Mouse (Mus musculus) cerebellum, adult 11 months (tissue): Measurements from ENCODE around the gene Armh3.

ENCODE experiments used
- DNase-seq: peaks from one replicate; pipeline ENCODE4 v3.0.0; 2022

Armh3 gene

DNA sequence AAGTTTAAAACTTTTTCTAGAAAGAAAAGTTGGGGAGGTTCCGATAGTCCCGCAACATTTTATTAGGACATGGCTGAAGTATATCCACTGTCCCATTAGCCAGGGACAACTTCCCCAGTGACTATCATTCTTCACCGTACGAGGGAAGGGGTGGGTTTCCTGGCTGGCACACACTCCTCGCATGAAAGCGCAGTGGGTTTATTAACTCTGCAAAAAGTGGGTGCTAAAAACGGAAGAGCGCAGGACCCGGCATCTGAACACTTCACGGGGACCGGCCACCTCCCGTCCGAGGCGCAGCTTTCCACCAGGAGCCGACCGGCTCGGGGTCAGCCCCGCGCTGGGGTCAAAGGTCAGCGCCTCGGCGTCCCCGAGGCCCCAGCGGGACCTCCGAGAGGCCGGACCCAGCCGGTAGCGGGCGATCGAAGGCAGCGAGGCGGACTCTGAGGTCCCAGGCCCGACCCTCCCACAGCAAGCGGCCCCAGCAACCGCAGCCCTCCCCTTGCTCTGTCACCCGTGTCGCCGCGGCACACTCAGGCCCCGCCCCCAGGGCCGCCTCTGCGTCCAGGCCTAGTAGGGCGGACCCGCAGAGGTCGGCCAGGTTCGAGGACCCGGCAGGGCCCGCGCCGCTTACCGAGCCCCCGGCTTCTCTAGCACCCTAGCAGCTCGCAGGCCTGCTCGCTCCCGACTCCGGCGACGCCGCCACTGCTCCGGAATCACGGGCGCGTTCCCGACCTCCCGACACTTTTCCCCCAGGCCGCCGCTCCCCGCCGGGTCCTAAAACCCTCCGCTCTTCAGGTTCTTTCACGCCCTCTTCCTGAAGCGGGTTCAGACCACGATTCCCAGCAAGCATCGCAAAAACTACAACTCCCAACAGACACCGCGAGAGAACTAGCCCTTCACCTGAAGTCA lies at the start of gene Armh3:
Gene Armh3, minus strand, starts transcription at position 704 of the 909 bp plus-strand sequence.
- peak; percentile 89 for DNase-seq

DNA sequence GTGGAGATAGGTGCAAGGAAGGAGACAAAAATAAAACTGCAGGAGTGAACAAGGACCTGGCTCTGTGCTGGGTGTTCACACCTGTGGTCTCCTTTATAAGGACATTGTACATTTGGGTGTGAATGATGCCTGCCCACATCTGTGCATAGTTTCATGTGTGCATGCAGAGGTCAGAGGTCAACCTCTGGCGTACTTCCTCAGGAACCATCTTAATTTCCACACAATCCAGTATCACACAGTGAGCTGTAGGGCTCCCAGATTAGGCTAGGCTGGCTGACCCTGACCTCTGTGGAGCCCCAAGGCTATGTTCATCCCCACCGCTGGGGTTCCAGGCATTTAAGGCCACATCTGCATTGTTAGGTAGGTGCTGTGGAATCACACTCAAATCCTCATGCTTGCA lies 49.1 kb upstream of the Armh3 start:
- no peak for DNase-seq

DNA sequence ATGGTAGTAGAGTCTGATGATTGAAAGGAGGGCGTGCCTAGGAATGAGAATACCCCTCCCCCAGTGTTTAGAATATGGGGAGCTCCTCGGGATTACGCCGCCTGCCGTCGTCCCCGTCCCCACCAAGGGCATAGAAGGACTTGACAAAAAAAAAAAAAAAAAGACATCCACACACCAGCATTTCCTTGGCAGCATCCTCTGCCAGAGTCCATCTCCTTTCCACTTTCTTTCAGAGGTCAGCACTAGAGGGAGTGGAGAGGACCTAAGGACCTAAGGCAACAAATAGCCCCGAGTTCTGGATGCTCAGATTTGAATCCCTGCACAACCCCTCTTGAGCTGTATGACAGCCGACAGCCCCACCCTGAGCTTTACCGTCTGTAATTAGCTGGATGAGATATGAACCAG lies 48.3 kb upstream of the Armh3 start:
- DNase-seq, result no peak

DNA sequence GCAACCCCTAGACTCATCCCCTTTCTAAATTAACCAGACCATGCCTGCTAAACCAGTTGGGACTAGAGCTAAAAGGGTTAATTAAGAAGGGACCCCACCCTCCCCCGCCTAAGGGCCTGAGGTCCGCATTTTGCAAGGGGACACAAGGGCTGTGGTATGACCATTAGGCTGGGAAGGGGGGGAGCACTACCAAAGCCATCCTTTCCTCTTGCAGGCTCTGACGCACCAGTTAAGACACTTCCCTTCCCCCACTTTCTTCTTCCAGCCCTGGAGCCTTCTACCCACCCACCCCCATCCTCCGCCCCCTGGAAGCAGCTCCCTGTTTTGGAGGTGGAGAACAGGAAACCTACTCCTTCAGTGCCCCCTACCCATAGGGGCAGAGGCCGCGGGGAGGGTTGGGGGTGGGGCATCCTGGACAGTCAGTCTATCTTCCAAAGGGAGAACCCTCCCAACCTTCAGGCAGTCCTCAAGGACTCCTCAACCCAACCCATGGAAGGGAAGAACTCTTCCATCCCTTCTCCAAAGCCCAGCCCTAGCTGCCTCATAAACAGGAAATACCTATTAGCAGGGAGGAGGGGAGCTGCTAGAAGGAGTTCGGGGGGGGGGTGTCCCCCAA lies 47.5 kb upstream of the Armh3 start:
- peak; percentile 50 for DNase-seq

DNA sequence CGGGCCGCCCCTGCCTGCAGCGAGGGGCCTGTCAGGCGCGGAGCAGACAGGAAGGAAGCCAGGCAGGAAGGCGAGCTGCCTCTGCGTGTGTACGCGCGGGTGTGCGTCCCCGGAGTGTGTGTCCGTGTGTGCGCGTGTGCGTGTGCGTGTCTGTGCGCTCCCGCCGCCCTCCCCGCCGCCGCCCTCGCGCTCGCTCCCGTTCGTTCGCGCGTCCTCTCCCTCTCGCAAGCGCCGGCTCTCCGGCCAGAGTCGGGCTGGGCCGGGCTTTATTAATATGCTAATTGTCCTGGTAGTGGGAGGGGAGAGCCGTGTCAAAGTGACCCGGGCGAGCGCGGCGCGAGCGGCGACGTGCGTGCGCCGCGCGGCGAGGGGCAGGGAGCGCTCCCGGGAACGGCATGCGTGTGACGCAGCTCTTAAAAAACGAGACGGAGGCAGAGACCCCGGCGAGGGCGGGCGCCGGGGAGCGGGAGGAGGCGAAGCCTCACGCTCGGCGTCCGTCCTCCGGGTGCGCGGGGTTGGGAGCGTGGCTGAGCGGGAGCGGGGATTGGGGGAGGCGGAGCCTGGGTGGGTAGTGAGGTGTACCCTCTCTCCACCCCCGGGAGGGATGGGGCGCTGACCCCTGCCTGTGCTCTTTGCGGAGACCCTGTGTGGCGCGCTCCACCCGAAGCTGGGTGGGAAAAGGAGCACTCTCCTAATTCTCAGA lies 46.9 kb upstream of the Armh3 start, which contains the start of gene Ldb1:
Gene Ldb1, minus strand, starts transcription at position 222 of the 703 bp plus-strand sequence.
- DNase-seq, result peak; percentile 89

DNA sequence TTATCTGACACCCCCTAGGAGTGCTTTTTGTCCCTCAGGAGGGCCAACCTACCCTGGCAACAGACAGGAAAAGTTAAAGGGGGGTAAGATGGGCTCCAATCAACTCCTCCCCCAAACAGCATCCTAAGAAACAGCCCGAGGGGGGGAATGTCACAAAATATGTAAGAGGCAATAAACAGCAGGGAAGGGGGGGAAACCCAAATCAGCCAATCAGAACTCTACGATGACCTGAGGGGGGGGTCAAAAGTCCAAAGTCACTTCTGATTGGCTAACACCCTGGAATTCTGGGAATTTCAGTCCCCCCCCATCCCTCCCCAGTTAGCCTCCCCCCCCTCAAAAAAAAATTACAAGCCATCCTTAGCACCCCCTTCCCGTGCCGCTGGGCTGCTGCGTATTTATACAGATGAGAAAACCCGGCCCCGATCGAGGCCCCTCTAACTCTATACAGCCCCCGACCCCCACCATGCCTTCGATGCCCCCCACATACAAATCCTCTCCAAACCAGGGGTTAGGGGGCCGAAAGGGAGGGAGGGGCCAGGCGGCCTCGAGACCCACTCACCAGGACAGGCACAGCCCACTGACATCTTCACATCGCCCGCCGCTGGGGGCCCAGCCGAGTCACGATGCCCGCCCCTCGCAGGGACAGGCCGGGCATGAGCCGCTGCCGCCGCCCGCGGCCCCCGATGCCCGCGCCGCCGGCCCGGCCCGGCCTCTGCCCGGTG lies 46.1 kb upstream of the Armh3 start, which contains the start of gene Pprc1:
Gene Pprc1, plus strand, starts transcription at position 616 of the 722 bp plus-strand sequence.
- peak; percentile 45 for DNase-seq

DNA sequence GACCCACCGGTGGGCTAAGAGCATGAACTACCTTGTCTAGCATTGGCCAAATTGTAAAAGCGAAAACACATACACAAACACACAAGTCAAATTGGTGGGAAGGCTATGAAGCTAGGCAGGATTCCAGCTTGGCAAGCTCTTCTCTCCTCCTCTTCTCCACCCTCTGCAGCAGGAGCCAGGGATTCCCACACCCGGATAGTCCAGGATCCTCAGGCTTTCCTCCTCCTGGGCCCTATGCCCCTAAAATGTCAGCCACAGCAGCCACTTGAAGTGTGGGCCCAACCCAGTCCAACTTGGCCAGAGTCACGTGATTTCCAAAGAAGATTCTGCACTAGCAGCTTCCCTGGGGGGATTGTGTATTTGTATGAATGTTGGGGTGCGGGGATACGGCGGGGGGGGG lies 45.1 kb upstream of the Armh3 start:
- peak; percentile 35 for DNase-seq

DNA sequence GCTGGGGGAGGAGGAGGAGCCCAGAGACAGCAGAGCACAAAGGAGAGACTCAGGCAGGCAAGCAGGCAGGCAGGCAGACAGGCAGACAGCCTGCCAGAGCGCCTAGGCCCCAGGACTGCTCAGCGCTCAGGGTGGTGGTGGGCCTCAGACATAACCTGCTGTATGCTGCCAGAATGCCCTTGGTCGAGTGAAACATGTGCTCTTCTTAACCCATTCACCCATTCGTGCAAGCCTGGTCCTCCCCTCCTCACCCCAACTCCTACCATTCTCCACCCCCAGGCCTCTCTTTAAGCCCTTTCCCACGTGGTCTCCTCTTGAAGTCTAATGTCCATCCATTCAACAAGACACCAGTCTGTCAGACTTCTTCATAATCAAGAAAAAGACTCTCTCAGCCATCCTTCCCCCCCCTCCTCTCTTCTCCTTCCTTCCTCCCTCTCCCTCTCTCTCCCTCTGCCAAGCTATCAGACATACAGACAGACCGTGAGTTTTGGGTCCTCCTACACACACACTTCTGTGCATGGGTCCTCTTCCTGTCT lies 44.3 kb upstream of the Armh3 start:
- DNase-seq, result peak; percentile 44

DNA sequence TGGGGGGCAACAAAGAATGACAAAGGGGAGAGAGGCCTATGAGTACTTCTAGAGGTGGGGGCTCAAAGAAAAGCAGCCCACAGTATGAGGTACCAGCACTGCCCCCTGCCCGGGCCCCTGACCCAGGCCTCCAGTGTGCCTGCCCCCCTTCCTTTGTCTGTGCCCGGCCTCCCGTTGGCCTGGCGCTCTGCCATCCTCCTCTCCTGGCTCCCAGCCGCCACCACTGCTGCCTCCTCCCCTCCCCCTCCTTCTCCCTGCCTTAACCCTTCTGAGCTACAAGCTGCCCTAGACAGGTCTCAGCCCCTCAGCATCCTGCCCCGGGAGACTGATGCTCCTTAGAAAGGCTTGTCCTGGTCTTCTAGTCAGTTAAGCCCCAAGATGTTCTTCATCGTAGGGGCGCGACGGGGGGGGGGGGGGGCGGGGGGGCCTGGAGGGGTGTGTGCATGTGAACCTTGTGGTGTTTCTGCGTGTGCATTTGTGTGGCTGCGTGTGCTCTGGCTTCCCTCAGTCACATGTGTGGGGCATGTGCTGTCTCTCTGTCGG lies 43.7 kb upstream of the Armh3 start:
- peak; percentile 78 for DNase-seq

DNA sequence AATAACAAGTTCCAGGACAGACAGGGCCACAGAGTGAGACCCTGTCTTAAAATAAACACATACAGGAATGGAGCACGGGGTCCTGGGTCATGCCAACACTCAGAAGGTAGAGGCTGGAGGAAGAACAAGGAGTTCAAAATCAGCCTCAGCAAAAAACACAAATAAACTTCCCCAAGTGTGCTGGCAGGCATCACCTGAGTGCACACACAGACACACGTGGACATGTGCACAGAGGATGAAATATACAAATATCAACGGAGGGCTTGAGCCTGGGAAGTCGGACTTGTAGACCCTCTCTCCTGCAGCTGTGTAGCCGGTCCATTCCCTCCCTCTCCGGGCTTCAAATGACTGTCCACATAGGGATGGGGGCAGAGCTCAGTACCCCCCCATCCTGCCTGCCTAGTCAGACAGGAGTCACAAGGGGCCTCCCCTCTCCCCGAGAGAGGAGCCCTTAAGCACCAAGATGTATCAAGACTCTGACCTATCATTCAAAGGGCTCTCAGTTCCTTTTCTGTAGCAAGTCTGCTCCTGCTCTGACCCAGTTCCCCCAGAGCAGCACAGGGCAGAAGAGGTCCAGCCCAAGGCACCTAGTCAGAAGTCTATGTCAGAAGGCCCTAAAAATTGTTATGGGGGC lies 43.1 kb upstream of the Armh3 start:
- DNase-seq, result no peak

DNA sequence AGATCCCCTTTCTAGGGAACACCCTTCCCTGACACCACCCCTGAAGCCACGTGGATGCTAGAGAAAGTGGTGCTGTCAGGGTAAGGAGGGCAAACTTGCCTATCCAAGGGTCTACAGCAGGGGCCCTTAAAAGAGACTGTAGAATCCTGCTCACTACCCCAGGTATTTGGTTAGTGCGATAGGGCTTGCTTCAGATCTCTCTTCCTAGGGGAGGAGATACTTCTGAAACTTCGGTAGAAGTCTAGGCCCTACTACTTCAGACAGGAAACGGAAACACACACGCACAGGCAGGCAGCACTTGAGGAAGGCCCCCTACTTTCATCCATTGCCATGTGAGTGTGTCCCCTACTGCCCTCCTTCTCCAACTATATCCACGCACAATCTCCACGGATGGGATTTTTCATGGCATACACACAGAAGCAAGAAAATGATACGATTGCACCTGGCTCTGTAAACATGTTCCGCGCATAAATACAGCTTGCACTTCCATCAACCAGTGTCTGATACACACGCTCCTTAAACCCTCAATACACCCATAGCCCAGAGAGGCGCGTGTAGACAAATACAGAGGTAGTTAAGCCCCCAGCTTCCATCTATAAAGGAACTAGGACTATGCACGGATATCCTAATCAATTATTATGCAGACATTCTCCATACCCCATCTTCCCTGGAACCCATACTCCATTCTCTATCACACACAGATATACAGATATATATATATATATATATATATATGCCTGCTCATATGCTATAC lies 42.0 kb upstream of the Armh3 start:
- DNase-seq, result no peak

DNA sequence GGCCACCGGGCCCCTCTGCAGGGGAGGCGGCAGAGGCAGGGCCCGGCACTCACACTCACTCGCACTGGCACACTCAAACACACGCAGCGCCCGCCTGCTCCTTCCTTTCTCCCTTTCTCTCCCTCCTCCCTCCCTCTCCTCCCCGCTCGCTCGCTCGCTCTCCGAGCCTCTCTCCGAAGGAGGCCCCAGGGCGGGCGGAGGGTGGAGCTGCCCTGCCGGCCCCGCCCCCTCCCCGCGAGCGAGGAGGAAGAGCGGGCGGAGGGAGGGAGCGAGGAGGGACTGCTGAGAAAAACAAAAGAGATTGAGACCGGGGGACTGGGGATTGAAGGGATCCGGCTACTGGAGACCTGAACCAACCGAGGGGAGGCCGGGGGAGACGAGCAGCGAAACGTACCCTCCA lies 41.2 kb upstream of the Armh3 start:
- peak; percentile 81 for DNase-seq

DNA sequence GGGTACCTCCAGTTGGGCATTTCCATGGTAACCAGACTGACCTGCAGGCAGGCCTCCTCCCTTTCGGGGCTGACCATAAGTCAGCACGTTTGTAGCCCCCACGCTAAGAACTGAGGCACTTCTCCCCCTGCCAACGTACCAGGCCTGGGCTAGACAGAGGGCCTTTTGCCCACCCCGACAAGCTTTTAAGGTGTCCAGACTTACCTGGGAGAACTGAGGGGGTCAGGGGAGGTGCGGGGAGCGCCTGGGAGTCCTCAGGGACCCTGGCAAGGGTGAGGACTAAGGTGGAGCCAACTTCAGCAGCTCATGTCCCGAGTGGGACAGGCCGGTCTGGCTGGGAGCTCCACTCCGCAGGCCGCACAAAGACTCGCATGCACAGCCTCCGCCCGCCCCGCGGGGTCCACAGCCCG lies 40.6 kb upstream of the Armh3 start:
- peak; percentile 40 for DNase-seq

DNA sequence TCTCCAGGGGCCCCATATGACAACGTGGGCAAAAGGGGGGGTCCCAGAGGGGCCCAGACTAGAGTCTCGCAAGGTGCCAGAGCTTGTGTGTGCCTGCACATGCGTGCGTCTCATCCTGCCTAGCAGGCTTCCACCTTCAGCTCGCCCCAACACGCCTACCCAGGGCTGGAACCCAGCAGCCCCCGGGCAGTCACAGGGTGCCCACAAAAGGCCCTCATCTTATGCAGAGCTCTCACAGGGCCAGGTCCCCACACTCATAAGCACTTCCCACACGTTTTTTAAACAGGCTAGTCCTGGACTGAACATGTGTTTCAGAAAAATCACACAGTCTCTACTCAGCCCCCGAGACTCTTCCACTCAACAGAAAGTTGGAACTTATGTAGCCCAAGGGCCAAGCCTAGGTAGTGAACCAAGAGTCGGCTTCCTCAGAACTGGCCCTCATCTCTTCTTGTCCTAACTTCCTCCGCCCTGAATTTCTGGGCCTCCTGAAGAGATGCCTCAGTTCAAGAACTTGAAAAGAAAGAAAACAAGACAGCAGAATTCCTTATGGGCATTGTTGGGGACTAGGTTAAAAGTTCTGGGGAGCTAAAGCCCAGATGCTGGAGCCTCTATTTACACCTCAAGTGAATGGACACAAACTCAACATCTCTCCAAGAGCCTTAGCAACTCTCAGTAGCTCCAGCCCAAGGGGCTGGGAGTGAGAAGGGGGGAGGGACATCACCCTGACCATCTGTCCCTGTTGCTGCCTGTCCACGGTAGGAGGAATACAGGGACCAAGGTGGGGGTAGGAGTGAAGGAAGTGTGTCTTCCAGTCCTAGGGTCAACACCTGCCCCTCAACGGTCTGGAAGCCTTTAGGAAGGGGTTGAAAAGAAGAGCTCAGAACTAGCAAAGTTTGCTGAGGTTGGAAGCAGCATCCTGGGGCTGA lies 39.9 kb upstream of the Armh3 start:
- peak; percentile 36 for DNase-seq

DNA sequence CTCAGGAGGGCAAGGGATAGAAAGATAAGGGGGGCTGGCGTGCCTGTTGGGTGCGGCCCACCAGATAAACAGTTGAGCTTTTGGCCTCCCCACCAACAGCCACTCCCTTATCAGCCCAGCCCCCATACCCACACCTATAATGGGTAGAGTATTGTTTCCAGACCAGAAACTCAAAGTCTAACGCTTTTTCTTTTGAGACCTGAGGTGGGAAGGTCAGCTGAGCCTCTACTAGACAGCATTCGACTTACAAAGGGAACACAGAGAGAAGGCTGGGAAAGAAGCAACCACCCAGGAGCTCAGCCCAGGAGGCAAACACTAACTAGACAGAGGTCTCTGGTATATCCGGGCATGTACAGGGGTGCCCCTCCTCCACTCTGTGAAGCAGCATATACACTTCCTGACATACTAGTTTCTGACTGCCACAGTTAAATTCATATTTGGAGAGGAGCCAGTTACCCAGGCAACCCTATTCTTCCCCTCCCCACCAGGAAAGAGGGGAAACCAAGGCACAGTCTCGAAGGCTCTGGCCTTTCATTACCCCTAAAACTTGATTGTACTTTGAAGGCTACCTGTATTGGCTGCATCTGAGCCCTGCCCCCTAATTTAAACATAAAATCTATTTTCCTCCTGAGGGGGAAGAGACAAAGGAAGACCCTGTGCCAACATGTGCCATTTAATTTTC lies 39.1 kb upstream of the Armh3 start:
- no peak for DNase-seq

DNA sequence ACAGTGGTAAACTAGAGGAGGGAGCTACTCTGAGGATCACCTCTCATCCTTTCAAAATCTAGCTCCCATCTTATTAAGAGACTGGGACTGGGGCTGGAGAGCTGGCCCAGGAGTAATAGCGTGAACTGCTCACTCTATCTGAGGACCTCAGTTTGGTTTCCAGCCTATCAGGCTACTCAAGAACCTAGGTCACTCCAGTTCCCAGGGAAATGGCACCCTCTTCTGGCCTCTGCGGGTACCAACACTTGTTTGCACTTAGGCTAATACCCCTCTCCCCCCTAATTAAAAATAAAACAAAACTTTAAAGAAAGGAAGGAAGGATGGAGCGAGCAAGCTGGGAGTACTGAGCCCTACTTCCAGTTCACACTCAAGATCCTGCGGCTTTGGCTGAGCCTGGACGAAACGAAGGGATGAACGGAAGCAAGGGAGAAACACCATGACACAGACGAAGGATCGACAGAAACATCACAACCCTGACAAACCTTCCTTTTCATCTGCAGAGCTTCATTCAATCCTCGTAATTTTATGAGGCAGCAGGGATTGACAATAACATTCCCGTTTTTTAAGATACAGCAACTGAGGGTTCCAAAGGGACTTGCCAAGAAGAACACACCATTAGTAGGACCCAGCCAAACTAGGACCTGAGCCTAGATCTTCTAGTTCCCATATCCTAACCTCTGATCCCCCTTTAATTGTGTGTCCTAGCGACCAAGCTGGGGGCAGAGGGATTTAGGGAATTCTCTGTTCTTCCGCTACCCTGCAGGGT lies 38.4 kb upstream of the Armh3 start:
- DNase-seq, result no peak

DNA sequence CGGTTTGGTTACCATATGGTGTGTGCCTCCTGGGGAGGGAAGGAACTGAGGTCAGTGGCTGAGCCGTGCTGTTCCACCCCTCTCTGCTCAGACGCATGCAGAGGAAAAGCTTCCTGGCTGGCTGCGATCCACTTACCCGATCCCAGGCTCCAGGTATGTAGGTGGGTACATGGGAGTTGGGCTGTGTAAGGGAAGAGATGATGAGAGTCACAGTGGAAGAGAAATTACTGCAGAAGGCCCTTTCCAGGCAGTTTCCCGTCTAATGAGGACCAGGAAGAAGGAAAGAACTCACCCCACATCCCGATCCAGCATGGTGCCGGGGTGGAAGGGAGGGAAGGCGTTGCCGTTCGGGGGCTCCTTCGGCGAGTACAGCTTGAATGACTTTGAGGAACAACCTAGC lies 37.7 kb upstream of the Armh3 start:
- peak; percentile 25 for DNase-seq

DNA sequence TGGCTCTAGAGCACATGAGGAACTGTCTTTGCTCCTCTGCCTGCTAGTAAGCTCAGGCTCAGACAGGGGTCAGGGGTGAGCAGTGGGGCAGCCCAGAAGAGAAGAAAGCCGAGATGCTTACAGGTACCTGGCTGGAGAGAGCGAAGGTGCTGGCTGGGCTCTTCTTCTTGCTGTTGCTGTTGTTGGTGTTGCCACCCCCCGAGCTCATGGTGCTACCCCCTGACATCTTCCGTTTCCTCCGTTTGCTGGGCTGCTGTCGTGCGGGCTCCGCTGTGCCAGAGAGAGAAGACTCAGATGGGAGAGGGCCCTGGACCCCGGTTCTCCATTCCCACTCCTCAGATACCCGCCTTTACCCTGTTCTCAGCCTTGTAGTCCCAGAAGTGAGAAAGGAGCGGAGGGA lies 35.6 kb upstream of the Armh3 start:
- DNase-seq, result no peak
